Mouse (Mus musculus): ENCODE measurements at regions not wholly inside any gene's neighbourhood (a gene's known extent, or its start where the extent isn't known, plus 50 kb on each side); places are given as distances from the start of the nearest gene placed in this dataset.

DNA sequence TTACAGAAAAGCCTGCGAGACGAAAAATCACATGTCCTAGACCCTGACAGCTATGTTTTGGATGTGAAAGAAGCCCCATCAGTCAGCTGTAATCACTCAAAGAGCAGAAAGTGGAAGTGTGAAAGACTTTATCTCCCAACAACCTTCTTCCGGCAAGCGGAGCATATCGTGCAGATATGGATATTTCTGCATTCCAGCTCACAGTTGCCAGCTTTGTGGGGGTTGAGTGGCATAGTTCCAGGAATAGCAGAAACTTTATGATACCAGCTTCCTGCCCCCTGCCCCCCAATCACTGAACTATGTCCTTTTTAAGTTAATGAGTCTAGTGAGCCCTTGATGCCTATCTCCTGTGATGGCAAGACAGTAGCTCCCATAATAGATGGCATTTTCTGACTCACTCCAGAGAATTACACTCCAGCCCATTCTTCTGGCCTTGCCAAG is 72.9 kb upstream of the Spred1 start:
- no peak overlapping the region for H3K27ac ChIP-seq
- peaks cover 11% of the 10 kb centered on the region for H3K4me1 ChIP-seq
- no peaks in the 10 kb centered on the region for H3K27me3 ChIP-seq
- no peaks in the 10 kb centered on the region for H3K9me3 ChIP-seq
- no peak overlapping the region for H3K4me3 ChIP-seq
- no peak for ATAC-seq (ENCODE audit: low FRiP score, low read depth)
- WGBS, result 80% methylated on average over 5 of the region's 5 CpGs
- H3K9ac ChIP-seq, result no peak overlapping the region
- H3K36me3 ChIP-seq, result no peaks in the 10 kb centered on the region
- no peak overlapping the region for H3K4me2 ChIP-seq (replicated peaks)

DNA sequence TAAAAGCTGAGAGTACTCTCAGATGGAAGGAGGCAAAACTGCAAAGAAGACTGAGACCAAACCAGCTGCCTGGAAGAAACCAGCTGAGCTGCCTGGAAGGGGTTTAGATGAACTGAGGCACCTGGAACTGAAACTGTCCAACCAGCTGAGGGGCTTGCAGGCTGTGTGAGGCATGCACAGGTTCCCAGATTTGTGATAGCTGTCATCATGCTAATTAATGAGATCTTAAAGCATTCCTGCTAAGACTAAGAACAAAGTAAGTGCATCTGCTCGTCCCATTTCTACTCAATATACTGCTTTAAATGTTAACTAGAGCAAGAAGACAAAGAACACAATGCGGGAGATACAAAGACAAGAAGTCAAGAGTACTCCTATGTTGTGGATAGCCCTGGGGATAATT is 71.1 kb upstream of the Spred1 start:
- no peak for ATAC-seq (ENCODE audit: low FRiP score, low read depth)
- 75% methylated on average over 2 of the region's 2 CpGs for WGBS

GRCm38 (mm10) chr2:117064126-117064525 is 57.0 kb upstream of the Spred1 start:
- Histone ChIP-seq H3K9me3 (0 out of 2 replicates have a peak, but pooled peaks cover 1% of the 10 kb centered on the region), H3K4me3 (no peak overlapping the region), H3K27me3 (no peaks in the 10 kb centered on the region), H3K9ac (no peak overlapping the region), H3K36me3 (no peaks in the 10 kb centered on the region), H3K4me1 (0 out of 2 replicates have a peak, but pooled peaks cover 3% of the 10 kb centered on the region), H3K4me2 (replicated peaks) (no peak overlapping the region), H3K27ac (no peak overlapping the region)
- no peak for ATAC-seq (ENCODE audit: low FRiP score, low read depth)
- WGBS, result 65% methylated on average over 2 of the region's 2 CpGs

More for the DNA sequence above, 71.1 kb upstream of the Spred1 start:
- no peaks in the 10 kb centered on the region for H3K27me3 ChIP-seq
- H3K36me3 ChIP-seq, result no peaks in the 10 kb centered on the region
- no peak overlapping the region for H3K4me2 ChIP-seq (replicated peaks)
- H3K4me1 ChIP-seq, result peaks cover 5% of the 10 kb centered on the region; the same call in 1 of the 2 replicates
- no peak overlapping the region for H3K4me3 ChIP-seq
- H3K9ac ChIP-seq, result no peak overlapping the region
- no peak overlapping the region for H3K27ac ChIP-seq
- H3K9me3 ChIP-seq, result no peaks in the 10 kb centered on the region

- H3K4me2 ChIP-seq (replicated peaks), result no peak overlapping the region
- no peak for ATAC-seq (ENCODE audit: low FRiP score, low read depth)
- no peaks in the 10 kb centered on the region for H3K36me3 ChIP-seq
- no peaks in the 10 kb centered on the region for H3K9me3 ChIP-seq
- H3K9ac ChIP-seq, result no peak overlapping the region
- no peaks in the 10 kb centered on the region for H3K27me3 ChIP-seq
- H3K4me1 ChIP-seq, result no peaks in the 10 kb centered on the region
- H3K4me3 ChIP-seq, result no peak overlapping the region
- 62% methylated on average over 6 of the region's 6 CpGs for WGBS
- H3K27ac ChIP-seq, result no peak overlapping the region
Observed at GRCm38 (mm10) chr2:117070348-117070747, 50.8 kb upstream of the Spred1 start.

- Histone ChIP-seq H3K4me2 (replicated peaks) (no peak overlapping the region), H3K4me3 (no peak overlapping the region), H3K9ac (no peak overlapping the region), H3K9me3 (no peaks in the 10 kb centered on the region), H3K4me1 (no peaks in the 10 kb centered on the region), H3K27ac (no peak overlapping the region), H3K36me3 (no peaks in the 10 kb centered on the region), H3K27me3 (no peaks in the 10 kb centered on the region)
- no peak for ATAC-seq (ENCODE audit: low FRiP score, low read depth)
Observed at GRCm38 (mm10) chr2:117071098-117071497, 50.1 kb upstream of the Spred1 start.

Data from limb, embryonic 13.5 days (tissue).